13 mouse cellular contexts compared by ENCODE assay signal in the genomic region with DNA sequence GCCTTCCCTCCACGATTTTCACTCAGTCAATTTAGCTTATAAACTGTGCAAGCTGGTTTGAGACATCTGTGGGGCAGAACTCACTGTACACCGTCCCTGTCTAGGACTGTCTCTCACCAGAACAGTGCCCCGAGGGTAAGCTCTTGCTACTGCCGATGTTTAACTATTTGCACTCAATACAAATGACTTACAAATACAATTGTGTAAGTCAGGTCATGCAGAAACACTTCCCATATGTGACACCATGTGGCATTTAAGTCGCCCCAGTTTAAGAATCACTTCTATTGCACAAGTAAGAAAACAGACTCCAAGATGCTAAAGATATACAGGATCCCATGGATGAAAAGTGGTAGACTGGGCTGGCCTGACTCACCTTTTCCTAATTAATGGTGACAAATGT.
A peak's percentile ranks its signal among the peaks of the same experiment; 100 is the strongest.
DNase-seq lines count a peak whose midpoint lies in the region; TF ChIP-seq lines count a peak whose summit lies in the region.
"Had no signal": no experiment of that assay in that cellular context is flagged by ENCODE, and none has a peak within 500 bp of the region (broad histone marks: within the 10 kb centered on the region; RNA-seq: fewer than 3 reads in every experiment).

No protein-coding gene starts in this region.

- no peak for TF ChIP-seq CTCF in brain, embryonic 14.5 days (IDR thresholded peaks at IDR 0.05; ENCODE audit: borderline replicate concordance, extremely low read depth, insufficient read depth, insufficient read length)

- peak; percentile 32 for DNase-seq in brain, embryonic 14.5 days (ENCODE audit: low read depth)
- peak; percentile 50 for DNase-seq in fat pad, adult 2 months (ENCODE audit: extremely low read depth, low read depth, low spot score)
- peak; percentile 50 for DNase-seq in retina, postnatal 1 day
- no peak for DNase-seq in lung, postnatal 25 days (ENCODE audit: low spot score)
- DNase-seq in testis, postnatal 14 days (ENCODE audit: low spot score) = no peak
- DNase-seq: adrenal gland, adult 2 months; adrenal gland, postnatal 10 days; adrenal gland, postnatal 25 days; cerebellum, adult 11-12 months; cerebellum, adult 2 months; cerebellum, adult 9-10 months; cerebellum, postnatal 10 days; cerebellum, postnatal 25 days had no signal

- no peak for TF ChIP-seq POLR2A in brain, embryonic 14.5 days (IDR thresholded peaks at IDR 0.05; ENCODE audit: borderline replicate concordance, extremely low read depth, insufficient read depth, insufficient read length, poor library complexity, severe bottlenecking)

Comparison
In these comparisons a context has a peak if more than half of its experiments do, and no peak if none do; other contexts are left out.
1. DNase-seq: peak in brain, embryonic 14.5 days (single experiment), fat pad, adult 2 months (single experiment) and retina, postnatal 1 day (single experiment); none in lung, postnatal 25 days (single experiment) and testis, postnatal 14 days (single experiment).